Mouse (Mus musculus): ENCODE measurements around the gene Klhl3. TPM values are rescaled to one million over a fixed set of nuclear protein-coding genes. Genes with fewer than 3 reads are reported as not detected.

Klhl3 gene
- total RNA-seq, 2 experiments from 2014 or later, result 0.61 to 0.86 TPM

DNA sequence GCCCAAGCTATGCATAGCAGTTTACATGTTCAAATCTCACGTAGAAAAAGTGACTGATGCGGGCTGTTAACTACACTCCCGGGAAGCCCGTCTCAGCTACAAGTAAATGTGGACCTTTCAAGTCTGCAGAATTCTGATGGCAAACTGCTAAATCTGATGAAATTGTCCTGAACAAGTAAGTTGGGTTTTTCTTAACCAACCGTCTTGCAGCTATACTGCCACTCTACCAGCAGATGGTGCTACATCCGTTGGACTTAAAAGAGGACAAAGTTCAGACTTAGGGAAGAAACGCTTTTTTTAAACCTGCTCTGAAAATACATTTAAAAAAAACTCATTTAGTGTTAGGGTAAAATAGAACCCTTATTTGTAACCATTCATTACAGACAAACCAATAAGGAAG, 12.7 kb upstream of the Klhl3 start:
- no peak for DNase-seq (ENCODE audit: low spot score in 2 of 2)

DNA sequence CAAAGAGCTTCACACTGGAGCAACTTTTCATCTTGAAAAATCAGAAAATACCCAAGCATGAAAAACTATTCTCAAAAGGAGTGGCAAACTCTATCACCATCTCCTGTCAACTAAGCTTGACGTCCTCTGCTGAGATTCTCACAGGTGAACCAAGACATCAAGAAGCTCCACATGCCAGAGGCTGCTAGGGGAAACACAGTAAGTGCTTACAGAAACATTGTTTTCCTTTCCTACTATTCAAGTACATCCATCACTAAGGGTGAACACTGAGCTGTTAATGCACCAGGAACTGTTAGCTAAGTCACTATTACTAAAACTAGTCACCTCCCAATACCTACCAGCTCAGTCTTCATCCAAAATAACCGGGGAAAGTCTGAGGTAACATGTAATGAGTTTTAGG, 11.6 kb upstream of the Klhl3 start:
- no peak for DNase-seq (ENCODE audit: low spot score in 2 of 2)

- no peak for DNase-seq (ENCODE audit: low spot score in 2 of 2)
These were observed 10.9 kb upstream of the Klhl3 start for GRCm38 (mm10) chr13:58124278-58124677.

DNA sequence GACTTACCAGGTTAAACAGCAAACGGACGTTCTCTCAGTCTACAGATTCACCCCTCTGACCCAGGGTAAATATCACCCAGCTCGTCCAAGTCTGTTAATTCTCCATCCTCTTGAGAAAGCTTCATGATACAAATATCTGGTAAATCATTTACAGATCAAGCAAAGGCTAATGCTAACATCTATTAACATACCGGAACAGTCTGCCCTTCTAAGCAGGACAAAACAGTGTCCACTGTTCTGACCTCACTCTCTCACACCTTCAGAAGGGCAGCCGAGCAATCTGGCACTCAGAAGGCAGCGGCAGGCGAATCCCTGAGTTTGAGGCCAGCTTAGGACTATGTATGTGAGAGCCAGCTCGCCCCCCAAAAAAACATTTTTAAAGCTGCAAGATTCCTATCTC, 10.0 kb upstream of the Klhl3 start:
- no peak for DNase-seq (ENCODE audit: low spot score in 2 of 2)

GRCm38 (mm10) chr13:58122786-58123297, 9.4 kb upstream of the Klhl3 start:
- no peak for DNase-seq (ENCODE audit: low spot score in 2 of 2)

DNA sequence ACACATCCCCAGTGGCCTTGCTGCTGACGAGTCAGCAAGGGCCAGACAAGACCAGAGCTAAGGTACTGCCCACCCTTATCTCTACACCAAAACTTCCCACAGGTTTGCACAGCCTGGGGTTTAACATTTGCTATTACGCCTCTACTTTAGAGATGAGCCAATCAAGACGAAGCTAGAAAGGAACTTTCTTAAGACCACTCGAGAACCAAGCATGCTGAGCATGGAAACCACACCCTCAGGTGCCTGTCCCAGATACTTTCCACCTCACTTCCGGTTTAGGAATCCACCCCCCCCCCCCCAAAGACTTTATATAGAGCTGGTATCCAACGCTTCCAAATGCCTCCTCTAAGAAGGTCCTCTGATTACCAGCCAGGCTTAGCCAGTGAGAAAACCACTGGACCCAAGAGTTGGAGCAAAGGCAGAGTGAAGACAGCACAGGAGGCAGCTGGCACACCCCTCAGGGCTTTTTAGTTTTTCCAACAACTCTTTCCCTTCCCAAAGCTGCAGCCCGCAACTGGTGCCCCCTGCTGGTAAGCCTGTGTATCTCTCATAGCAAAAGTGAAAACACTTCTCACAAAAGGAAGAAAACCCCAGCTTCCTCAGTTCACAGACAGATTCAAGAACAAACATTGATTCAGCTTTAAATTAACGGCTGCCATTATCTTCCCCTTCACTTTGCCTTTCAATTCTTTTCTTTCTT, 4.1 kb upstream of the Klhl3 start:
- peak; percentile 68 to 83 for DNase-seq (ENCODE audit: low spot score in 2 of 2)

- DNase-seq (ENCODE audit: low spot score in 2 of 2), result no peak
These were observed 3.4 kb upstream of the Klhl3 start for GRCm38 (mm10) chr13:58116801-58117200.

DNA sequence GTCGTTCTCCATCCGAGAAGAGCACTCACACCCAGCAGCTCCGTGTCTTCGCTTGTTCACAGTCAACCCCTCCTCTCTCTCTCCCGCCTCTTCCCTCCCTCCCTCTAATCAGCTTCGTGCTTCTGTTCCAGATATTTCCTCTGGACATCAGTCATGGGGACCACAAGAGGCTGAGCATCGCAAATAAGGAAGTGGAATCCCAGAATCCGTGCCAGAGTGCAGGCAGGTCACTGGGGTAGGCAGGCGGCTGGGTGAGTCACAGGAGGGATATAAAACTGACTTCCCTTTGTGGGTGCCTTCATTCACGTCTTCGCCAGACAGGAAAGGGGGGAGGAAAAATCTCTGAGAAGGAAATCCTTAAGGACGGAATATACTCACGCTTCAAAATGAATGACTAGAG, 1.8 kb upstream of the Klhl3 start:
- DNase-seq (ENCODE audit: low spot score in 2 of 2), result no peak

DNA sequence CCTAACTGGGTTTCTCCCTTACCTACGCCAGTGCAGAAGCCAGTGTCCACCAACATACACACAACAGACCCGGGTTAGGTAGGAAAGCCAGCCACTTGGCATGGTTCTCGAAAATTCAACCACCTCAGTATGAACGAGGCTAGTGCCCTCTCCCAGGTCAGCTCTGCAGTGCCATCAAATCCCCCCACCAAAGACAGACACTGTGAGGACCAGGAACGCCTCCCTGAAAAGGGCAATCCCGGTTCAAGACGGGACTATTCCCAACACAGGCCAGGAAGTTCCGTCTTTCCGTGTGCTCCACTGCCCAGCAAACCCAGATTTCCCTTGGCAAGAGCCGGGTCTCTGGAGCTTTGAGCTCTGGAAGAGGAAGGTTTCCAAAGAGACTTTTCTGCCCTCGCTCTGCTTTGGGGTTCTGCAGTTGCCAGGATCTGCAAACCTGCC, 771 bp downstream of the Klhl3 start:
- no peak for DNase-seq (ENCODE audit: low spot score in 2 of 2)

- no peak for DNase-seq (ENCODE audit: low spot score in 2 of 2)
These were observed 1.2 kb downstream of the Klhl3 start for GRCm38 (mm10) chr13:58112191-58112590.

GRCm38 (mm10) chr13:58111306-58111705, 2.1 kb downstream of the Klhl3 start:
- no peak for DNase-seq (ENCODE audit: low spot score in 2 of 2)

GRCm38 (mm10) chr13:58090643-58091042, 22.7 kb downstream of the Klhl3 start:
- DNase-seq (ENCODE audit: low spot score in 2 of 2), result peak in 1 of 2 experiments; percentile 24

GRCm38 (mm10) chr13:58084396-58084795, 29.0 kb downstream of the Klhl3 start:
- DNase-seq (ENCODE audit: low spot score in 2 of 2), result no peak

GRCm38 (mm10) chr13:58083521-58083920, 29.9 kb downstream of the Klhl3 start:
- DNase-seq (ENCODE audit: low spot score in 2 of 2), result no peak

- no peak for DNase-seq (ENCODE audit: low spot score in 2 of 2)
These were observed 30.3 kb downstream of the Klhl3 start for GRCm38 (mm10) chr13:58083048-58083447.

- no peak for DNase-seq (ENCODE audit: low spot score in 2 of 2)
These were observed 35.0 kb downstream of the Klhl3 start for GRCm38 (mm10) chr13:58078361-58078760.

- DNase-seq (ENCODE audit: low spot score in 2 of 2), result no peak
These were observed 38.5 kb downstream of the Klhl3 start for GRCm38 (mm10) chr13:58074881-58075280.

- DNase-seq (ENCODE audit: low spot score in 2 of 2), result no peak
These were observed 38.9 kb downstream of the Klhl3 start for GRCm38 (mm10) chr13:58074466-58074865.

DNA sequence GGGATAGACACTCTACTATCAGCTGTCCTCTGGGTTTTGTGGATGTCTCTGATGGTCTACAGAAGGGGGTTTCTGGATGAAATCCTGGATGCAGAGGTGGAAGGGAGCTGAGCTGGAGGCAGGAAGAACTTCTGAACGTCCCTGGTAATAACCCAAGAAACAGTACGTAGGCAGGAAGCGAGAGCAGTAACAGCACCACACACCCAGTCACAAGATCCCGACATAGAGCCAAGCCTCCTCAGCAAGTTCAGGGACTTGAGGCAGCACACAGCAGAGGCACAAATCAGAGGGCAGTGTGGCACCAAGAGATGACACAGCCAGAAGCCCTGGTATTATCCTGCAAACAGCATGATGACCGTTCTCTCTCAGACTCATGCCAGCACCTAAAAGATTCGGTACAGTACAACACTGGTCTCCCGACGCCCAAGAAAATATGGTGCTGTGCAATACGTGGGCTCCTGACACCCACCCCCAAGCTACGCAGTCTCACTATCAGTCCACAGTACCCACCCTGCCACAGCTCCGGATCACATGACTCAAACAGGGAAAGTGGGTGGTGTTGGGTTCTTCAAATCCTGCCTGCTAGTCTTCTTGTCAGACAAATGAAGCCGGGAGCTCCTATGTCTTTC, 40.0 kb downstream of the Klhl3 start:
- DNase-seq (ENCODE audit: low spot score in 2 of 2), result no peak

- no peak for DNase-seq (ENCODE audit: low spot score in 2 of 2)
These were observed 42.2 kb downstream of the Klhl3 start for GRCm38 (mm10) chr13:58071209-58071608.

GRCm38 (mm10) chr13:58070504-58070903, 42.9 kb downstream of the Klhl3 start:
- DNase-seq (ENCODE audit: low spot score in 2 of 2), result peak in 1 of 2 experiments; percentile 50

GRCm38 (mm10) chr13:58068421-58069209, 44.8 kb downstream of the Klhl3 start:
- DNase-seq (ENCODE audit: low spot score in 2 of 2), result no peak
